Mouse (Mus musculus) retina, embryonic 14.5 days (tissue): Measurements from ENCODE around the gene Clptm1l.

Experiments used
- DNase-seq: peaks from one replicate; pipeline ENCODE4 v3.0.0-alpha.2; 2015; ENCODE audit warnings: low spot score

Gene Clptm1l

DNA sequence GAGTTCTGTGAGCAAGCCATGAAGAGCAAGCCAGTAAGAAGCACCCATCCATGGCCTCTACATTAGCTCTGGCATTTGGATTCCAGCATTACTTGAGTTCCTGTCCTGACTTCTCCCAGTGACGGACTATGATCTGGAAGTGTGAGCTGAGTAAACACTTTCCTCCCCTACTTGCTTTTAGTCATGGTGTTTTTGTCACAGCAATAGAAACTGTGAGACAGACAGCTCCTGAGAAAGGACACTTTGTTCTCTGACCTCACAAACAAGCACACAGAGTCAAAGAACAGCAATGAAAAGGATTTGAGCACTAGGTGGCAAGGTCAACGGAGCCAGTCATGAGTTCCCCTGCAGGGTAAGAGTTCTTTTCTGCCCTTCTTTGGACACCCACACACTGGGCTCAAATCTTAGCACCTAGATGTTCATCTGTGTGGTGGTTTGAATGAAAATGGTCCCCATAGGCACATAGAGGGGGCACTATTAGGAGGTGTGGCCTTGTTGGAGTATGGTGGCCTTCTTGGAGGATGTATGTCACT lies 56.4 kb downstream of the Clptm1l start:
- no peak for DNase-seq
